Mouse (Mus musculus) MEL (cell line): ENCODE results near the gene Hba-x. TPM values are rescaled to one million over a fixed set of nuclear protein-coding genes. Genes with fewer than 3 reads are reported as not detected.

Experiments
- DNase-seq: peaks from one replicate; pipeline ENCODE4 v3.0.0; 2011; ENCODE audit warnings: low read depth, low spot score
- H3K27ac ChIP-seq: 2 replicates; pipeline ENCODE4 v1.5.1; 2012; ENCODE audit warnings: low read depth, mild to moderate bottlenecking, control low read depth, low read length, moderate library complexity; ENCODE audit not compliant: control insufficient read depth
- H3K27me3 ChIP-seq, 2 experiments: fragments of 150-350 bp in 1 of 2; sonication (generic) in 1 of 2; 2 replicates each; pipeline ENCODE4 v1.6.1; 2012; ENCODE audit warnings: low read length in 2 of 2, mild to moderate bottlenecking in 2 of 2, improper control_type of control experiment in 1 of 2, moderate library complexity in 1 of 2; ENCODE audit not compliant: insufficient read depth in 2 of 2, control insufficient read depth in 1 of 2
- H3K36me3 ChIP-seq, 2 experiments: 2 replicates each; pipeline ENCODE4 v1.6.1; 2012 to 2014; ENCODE audit warnings: low read length in 2 of 2, improper control_type of control experiment in 1 of 2, inconsistent platforms in 1 of 2, mild to moderate bottlenecking in 1 of 2; ENCODE audit not compliant: insufficient read depth in 2 of 2, control insufficient read depth in 1 of 2
- H3K4me1 ChIP-seq, 2 experiments: fragments of 150-350 bp in 1 of 2; sonication (generic) in 1 of 2; 2 replicates each; pipeline ENCODE4 v1.6.1; 2012; ENCODE audit warnings: low read length in 2 of 2, improper control_type of control experiment in 1 of 2, mild to moderate bottlenecking in 1 of 2; ENCODE audit not compliant: insufficient read depth in 2 of 2, control insufficient read depth in 1 of 2
- H3K4me3 ChIP-seq, 2 experiments: fragments of 150-350 bp in 1 of 2; sonication (generic) in 1 of 2; 2 replicates each; pipeline ENCODE4 v1.5.1; 2012; ENCODE audit warnings: low read depth in 2 of 2, low read length in 2 of 2, mild to moderate bottlenecking in 2 of 2, moderate library complexity in 2 of 2, control low read depth in 1 of 2, improper control_type of control experiment in 1 of 2; ENCODE audit not compliant: control insufficient read depth in 1 of 2, insufficient read depth in 1 of 2
- H3K79me2 ChIP-seq: 2 replicates; pipeline ENCODE4 v1.6.1; 2012; ENCODE audit warnings: mild to moderate bottlenecking, low read length, moderate library complexity; ENCODE audit not compliant: control insufficient read depth, poor library complexity, insufficient read depth
- H3K9ac ChIP-seq: 2 replicates; pipeline ENCODE4 v1.6.1; 2012; ENCODE audit warnings: low read depth, mild to moderate bottlenecking, control low read depth, low read length, moderate library complexity; ENCODE audit not compliant: control insufficient read depth, poor library complexity, severe bottlenecking
- H3K9me3 ChIP-seq: fragments of 150-350 bp; sonication (generic); replicated peaks from 2 replicates; pipeline ENCODE4 v1.6.1; 2012; ENCODE audit warnings: mild to moderate bottlenecking, low read length, improper control_type of control experiment, moderate library complexity; ENCODE audit not compliant: insufficient read depth
- BHLHE40 ChIP-seq: IDR thresholded peaks from 2 replicates; pipeline ENCODE4 v1.6.1; 2012; ENCODE audit warnings: low read depth, mild to moderate bottlenecking, inconsistent platforms, low read length, improper control_type of control experiment, borderline replicate concordance
- EP300 ChIP-seq, 2 experiments: IDR thresholded peaks; 2 replicates each; pipeline ENCODE4 v1.6.1; 2011; ENCODE audit warnings: improper control_type of control experiment in 2 of 2, low read length in 2 of 2, low read depth in 1 of 2, mild to moderate bottlenecking in 1 of 2
- HCFC1 ChIP-seq: IDR thresholded peaks from 2 replicates; pipeline ENCODE4 v1.6.1; 2012; ENCODE audit warnings: low read depth, mild to moderate bottlenecking, inconsistent platforms, low read length, improper control_type of control experiment, moderate library complexity
- KAT2A ChIP-seq: conservative IDR thresholded peaks from 2 replicates; pipeline ENCODE4 v1.6.1; 2012; ENCODE audit warnings: low read depth, low read length, improper control_type of control experiment, inconsistent platforms
- MAFK ChIP-seq: IDR thresholded peaks from 2 replicates; pipeline ENCODE4 v1.6.1; 2011; ENCODE audit warnings: low read depth, mild to moderate bottlenecking, low read length, improper control_type of control experiment, borderline replicate concordance
- MAX ChIP-seq: IDR thresholded peaks from 2 replicates; pipeline ENCODE4 v1.6.1; 2011; ENCODE audit warnings: low read length, improper control_type of control experiment
- MAZ ChIP-seq: IDR thresholded peaks from 2 replicates; pipeline ENCODE4 v1.6.1; 2012; ENCODE audit warnings: low read depth, mild to moderate bottlenecking, inconsistent platforms, low read length, improper control_type of control experiment
- MYB ChIP-seq: IDR thresholded peaks from 2 replicates; pipeline ENCODE4 v1.6.1; 2011; ENCODE audit warnings: mild to moderate bottlenecking, low read depth, low read length, improper control_type of control experiment
- MYC ChIP-seq: IDR thresholded peaks from 2 replicates; pipeline ENCODE4 v1.6.1; 2011; ENCODE audit warnings: low read depth, mild to moderate bottlenecking, low read length, improper control_type of control experiment, moderate library complexity
- NELFE ChIP-seq: IDR thresholded peaks from 2 replicates; pipeline ENCODE4 v1.6.1; 2011; ENCODE audit warnings: low read depth, low read length, improper control_type of control experiment
- POLR2AphosphoS5 ChIP-seq: IDR thresholded peaks from 2 replicates; pipeline ENCODE4 v1.6.1; 2012; ENCODE audit warnings: low read depth, borderline replicate concordance, mild to moderate bottlenecking, inconsistent platforms, low read length, moderate library complexity, mixed read lengths
- RAD21 ChIP-seq: IDR thresholded peaks from 2 replicates; pipeline ENCODE4 v1.6.1; 2011; ENCODE audit warnings: mild to moderate bottlenecking, low read depth, low read length, improper control_type of control experiment
- SIN3A ChIP-seq: IDR thresholded peaks from 2 replicates; pipeline ENCODE4 v1.6.1; 2012; ENCODE audit warnings: low read length, improper control_type of control experiment, inconsistent platforms
- TCF12 ChIP-seq: IDR thresholded peaks from 2 replicates; pipeline ENCODE4 v1.6.1; 2014; ENCODE audit warnings: low read depth, mild to moderate bottlenecking, inconsistent platforms, low read length, improper control_type of control experiment, moderate library complexity
- USF1 ChIP-seq: IDR thresholded peaks from 2 replicates; pipeline ENCODE4 v1.6.1; 2014; ENCODE audit warnings: low read depth, mild to moderate bottlenecking, inconsistent platforms, low read length, improper control_type of control experiment, moderate library complexity
- USF2 ChIP-seq, 2 experiments: IDR thresholded peaks; 2 replicates each; pipeline ENCODE4 v1.6.1; 2011 to 2012; ENCODE audit warnings: improper control_type of control experiment in 2 of 2, low read length in 2 of 2, borderline replicate concordance in 1 of 2, inconsistent platforms in 1 of 2, low read depth in 1 of 2, mild to moderate bottlenecking in 1 of 2; ENCODE audit not compliant: insufficient read depth in 1 of 2
- ZKSCAN1 ChIP-seq: IDR thresholded peaks from 2 replicates; pipeline ENCODE4 v1.6.1; 2012; ENCODE audit warnings: low read depth, mild to moderate bottlenecking, inconsistent platforms, low read length, improper control_type of control experiment, moderate library complexity
- polyA plus RNA-seq, 2 experiments: library from polyadenylated mRNA; stranded (reverse) in 1 of 2; unstranded in 1 of 2; fragments of >175 nt in 1 of 2; fragments of >200 nt in 1 of 2; gene quantifications; 2 replicates each; pipeline versions ENCODE4 v1.2.1 to v1.2.4; 2012; ENCODE audit warnings: low replicate concordance in 2 of 2, low read depth in 1 of 2; ENCODE audit not compliant: insufficient read length in 2 of 2, insufficient read depth in 1 of 2, missing spikeins in 1 of 2
- total RNA-seq: library from RNA; depleted of rRNA; stranded (reverse); fragments of 300-350 nt; gene quantifications from 2 replicates; pipeline ENCODE4 v1.2.3, GENCODE M21; 2012

Hba-x gene
- total and polyA plus RNA-seq, 3 experiments, result 0.13 TPM; not detected in 2

DNA sequence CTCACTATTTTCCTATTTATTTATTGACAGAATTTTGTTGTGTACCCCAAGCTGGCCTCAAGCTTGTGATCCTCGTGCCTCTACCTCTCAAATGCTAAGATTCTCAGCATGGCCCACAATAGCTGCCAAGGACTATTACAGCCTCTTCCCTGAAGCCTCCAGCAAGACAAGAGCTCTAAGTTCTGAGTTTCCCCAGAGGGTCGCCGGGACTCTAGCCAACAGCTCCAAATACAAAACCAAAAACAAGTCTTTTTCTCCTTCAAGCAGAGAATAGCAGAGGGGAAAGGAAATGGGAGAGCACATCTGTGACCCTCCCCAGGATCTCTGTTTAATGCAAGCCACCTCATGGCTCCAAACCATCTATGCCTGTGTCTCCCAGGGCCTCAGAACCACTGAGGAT lies 32.1 kb upstream of the Hba-x start:
- Histone ChIP-seq H3K9ac (no peak overlapping the region), H3K79me2 (no peaks in the 10 kb centered on the region), H3K9me3 (no peaks in the 10 kb centered on the region), H3K27me3 (no peaks in the 10 kb centered on the region), H3K36me3 (peaks cover 0 to 40% of the 10 kb centered on the region in 2 experiments; a peak in 2 of 4 replicates), H3K4me3 (no peak overlapping the region), H3K4me1 (peaks cover 27 to 44% of the 10 kb centered on the region in 2 experiments), H3K27ac (no peak overlapping the region)
- no peak for TF ChIP-seq MAFK
- no peak for TF ChIP-seq ZKSCAN1
- no peak for TF ChIP-seq MAZ
- no peak for TF ChIP-seq KAT2A
- TF ChIP-seq USF2 (IDR thresholded peaks at IDR 0.05; ENCODE audit: borderline replicate concordance in 1 of 2, insufficient read depth in 1 of 2, low read depth in 1 of 2, low read length in 2 of 2), result no peak
- no peak for DNase-seq

DNA sequence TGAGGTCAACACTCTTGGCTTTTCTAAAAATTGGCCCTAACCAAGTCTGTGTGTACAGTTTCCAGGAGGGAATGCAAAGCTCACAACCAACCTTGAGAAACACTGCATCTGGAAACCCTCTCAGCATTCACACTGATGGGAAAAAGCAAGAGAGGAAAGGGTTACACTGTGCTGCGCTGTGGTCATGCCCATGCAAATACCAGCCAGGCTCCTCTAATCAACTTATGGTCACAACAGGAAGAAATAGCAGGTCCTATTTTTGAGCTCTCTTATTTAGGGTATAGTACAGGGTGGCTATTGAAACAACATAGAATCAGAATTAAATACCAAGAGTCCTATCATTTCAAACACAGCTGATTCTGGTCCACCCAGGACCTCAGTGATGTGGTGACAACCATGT lies 31.6 kb upstream of the Hba-x start:
- TF ChIP-seq TCF12 (0 out of 2 replicates have a peak, but pooled peaks have one; percentile 14), MAX (peak; percentile 45; the same call in 1 of the 2 replicates), MYB (no peak), RAD21 (no peak), USF1 (no peak), NELFE (no peak), BHLHE40 (no peak), POLR2AphosphoS5 (no peak), EP300 (IDR thresholded peaks at IDR 0.05; ENCODE audit: low read depth in 1 of 2, low read length in 2 of 2) (peak in 1 of 2 experiments; percentile 10; a peak in 1 of 4 replicates), MYC (0 out of 2 replicates have a peak, but pooled peaks have one; percentile 49), SIN3A (no peak; the same call in 1 of the 2 replicates), HCFC1 (no peak)
- Histone ChIP-seq H3K9ac (peak overlapping the region; percentile 40), H3K9me3 (no peaks in the 10 kb centered on the region), H3K4me3 (no peak overlapping the region), H3K27me3 (no peaks in the 10 kb centered on the region), H3K4me1 (peaks cover 27 to 47% of the 10 kb centered on the region in 2 experiments), H3K27ac (peak overlapping the region; percentile 92), H3K79me2 (no peaks in the 10 kb centered on the region), H3K36me3 (peaks cover 0 to 45% of the 10 kb centered on the region in 2 experiments; a peak in 2 of 4 replicates)
- DNase-seq, result no peak
